Mouse (Mus musculus) neural tube, embryonic 15.5 days (tissue): Measurements from ENCODE around the gene Ino80. TPM values are rescaled to one million over a fixed set of nuclear protein-coding genes. Genes with fewer than 3 reads are reported as not detected.

Experiments used
- ATAC-seq: fragments of 200-750 bp; cut with Nextera tagmentation; 2 replicates; pipeline ENCODE4 v1.8.0; 2017; ENCODE audit warnings: mild to moderate bottlenecking, moderate TSS enrichment, moderate library complexity; ENCODE audit not compliant: low FRiP score
- H3K27ac ChIP-seq: fragments of 300-500 bp; sonication (generic); replicated peaks from 2 replicates; pipeline ENCODE4 v1.5.1; 2015; ENCODE audit warnings: mild to moderate bottlenecking, inconsistent platforms
- H3K27me3 ChIP-seq: fragments of 300-500 bp; sonication (generic); replicated peaks from 2 replicates; pipeline ENCODE4 v1.6.1; 2015; ENCODE audit warnings: inconsistent platforms
- H3K36me3 ChIP-seq: fragments of 300-500 bp; sonication (generic); 2 replicates; pipeline ENCODE4 v1.6.1; 2015; ENCODE audit warnings: inconsistent platforms
- H3K4me1 ChIP-seq: fragments of 300-500 bp; sonication (generic); 2 replicates; pipeline ENCODE4 v1.6.1; 2015; ENCODE audit warnings: inconsistent platforms
- H3K4me2 ChIP-seq: fragments of 300-500 bp; sonication (generic); 2 replicates; pipeline ENCODE4 v1.6.1; 2015; ENCODE audit warnings: inconsistent platforms, mild to moderate bottlenecking, moderate library complexity
- H3K4me3 ChIP-seq: fragments of 300-500 bp; sonication (generic); replicated peaks from 2 replicates; pipeline ENCODE4 v1.5.1; 2015; ENCODE audit warnings: mild to moderate bottlenecking, inconsistent platforms
- H3K9ac ChIP-seq: fragments of 300-500 bp; sonication (generic); replicated peaks from 2 replicates; pipeline ENCODE4 v1.6.1; 2015; ENCODE audit warnings: mild to moderate bottlenecking, inconsistent platforms
- H3K9me3 ChIP-seq: fragments of 300-500 bp; sonication (generic); replicated peaks from 2 replicates; pipeline ENCODE4 v1.6.1; 2016; ENCODE audit warnings: inconsistent platforms
- WGBS: fragments of 180-500 bp; shearing (Covaris S2); methylation state at CpG from one replicate; pipeline ENCODE4 v1.1.7; 2015; ENCODE audit warnings: mixed read lengths; 5-methylcytosine and 5-hydroxymethylcytosine counted together
- polyA plus RNA-seq: library from polyadenylated mRNA; unstranded; fragments of >200 nt; fragmentation: Nextera tagmentation; extraction: Ambion mirVana; gene quantifications from 2 replicates; pipeline ENCODE4 v1.2.1, GENCODE M21; 2015

Ino80 gene
- polyA plus RNA-seq, 1 experiment from 2014 or later = 3.1 TPM

DNA sequence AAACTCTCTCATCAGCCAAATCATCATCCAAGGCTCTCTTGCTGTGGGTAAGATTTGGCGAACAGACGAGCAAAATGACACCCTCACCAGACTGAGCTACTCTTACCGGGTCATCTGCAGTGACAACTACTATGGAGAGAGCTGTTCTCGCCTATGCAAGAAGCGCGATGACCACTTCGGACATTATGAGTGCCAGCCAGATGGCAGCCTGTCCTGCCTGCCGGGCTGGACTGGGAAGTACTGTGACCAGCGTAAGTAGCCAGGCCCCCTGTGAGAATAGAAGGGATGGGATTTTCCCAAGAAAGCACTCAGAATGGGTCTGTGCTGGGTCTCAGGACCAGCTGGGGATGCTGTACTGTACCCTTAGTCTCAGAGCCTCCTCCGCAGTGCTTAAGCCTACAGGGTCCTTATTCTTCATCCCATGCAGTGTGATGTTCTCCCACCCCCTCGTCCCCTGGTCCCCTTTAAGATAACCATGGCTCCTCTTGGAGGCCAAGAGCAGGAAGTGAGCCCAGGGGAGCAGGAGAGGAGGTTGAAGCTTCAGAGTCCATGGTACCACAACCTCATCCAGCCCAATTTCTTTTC is 149.5 kb downstream of the Ino80 start:
- WGBS = 11% methylated on average over 11 of the region's 11 CpGs
- H3K4me3 ChIP-seq = peak overlapping the region; percentile 50
- H3K9ac ChIP-seq = peak overlapping the region; percentile 17; the same call in 1 of the 2 replicates
- H3K4me1 ChIP-seq = peaks cover 56% of the 10 kb centered on the region
- H3K9me3 ChIP-seq = no peaks in the 10 kb centered on the region
- peak overlapping the region; percentile 98 for H3K4me2 ChIP-seq
- no peaks in the 10 kb centered on the region for H3K36me3 ChIP-seq
- no peak overlapping the region for H3K27ac ChIP-seq
- no peak for ATAC-seq
- H3K27me3 ChIP-seq = peaks cover 92% of the 10 kb centered on the region

DNA sequence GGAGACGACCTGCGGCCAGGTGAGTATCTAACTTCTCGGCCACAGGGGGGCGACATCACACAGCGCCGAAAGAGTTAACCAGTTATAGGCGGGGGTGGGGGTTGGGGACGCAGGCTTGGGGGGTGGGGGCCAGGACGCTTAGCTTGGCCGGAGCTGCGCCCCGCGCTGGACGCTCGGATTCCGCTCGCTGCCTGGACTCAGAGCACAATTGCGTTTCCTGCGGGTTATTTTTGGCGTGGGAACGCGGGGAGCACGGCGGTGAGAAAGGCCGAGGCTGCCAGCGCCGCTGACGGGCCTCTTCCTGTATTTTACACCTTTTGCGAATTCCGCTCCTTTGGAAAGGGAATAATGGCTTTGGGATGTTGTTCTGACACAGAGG is 150.4 kb downstream of the Ino80 start:
- Histone ChIP-seq H3K9me3 (no peaks in the 10 kb centered on the region), H3K27me3 (peaks cover 93% of the 10 kb centered on the region), H3K4me1 (peaks cover 66% of the 10 kb centered on the region)

DNA sequence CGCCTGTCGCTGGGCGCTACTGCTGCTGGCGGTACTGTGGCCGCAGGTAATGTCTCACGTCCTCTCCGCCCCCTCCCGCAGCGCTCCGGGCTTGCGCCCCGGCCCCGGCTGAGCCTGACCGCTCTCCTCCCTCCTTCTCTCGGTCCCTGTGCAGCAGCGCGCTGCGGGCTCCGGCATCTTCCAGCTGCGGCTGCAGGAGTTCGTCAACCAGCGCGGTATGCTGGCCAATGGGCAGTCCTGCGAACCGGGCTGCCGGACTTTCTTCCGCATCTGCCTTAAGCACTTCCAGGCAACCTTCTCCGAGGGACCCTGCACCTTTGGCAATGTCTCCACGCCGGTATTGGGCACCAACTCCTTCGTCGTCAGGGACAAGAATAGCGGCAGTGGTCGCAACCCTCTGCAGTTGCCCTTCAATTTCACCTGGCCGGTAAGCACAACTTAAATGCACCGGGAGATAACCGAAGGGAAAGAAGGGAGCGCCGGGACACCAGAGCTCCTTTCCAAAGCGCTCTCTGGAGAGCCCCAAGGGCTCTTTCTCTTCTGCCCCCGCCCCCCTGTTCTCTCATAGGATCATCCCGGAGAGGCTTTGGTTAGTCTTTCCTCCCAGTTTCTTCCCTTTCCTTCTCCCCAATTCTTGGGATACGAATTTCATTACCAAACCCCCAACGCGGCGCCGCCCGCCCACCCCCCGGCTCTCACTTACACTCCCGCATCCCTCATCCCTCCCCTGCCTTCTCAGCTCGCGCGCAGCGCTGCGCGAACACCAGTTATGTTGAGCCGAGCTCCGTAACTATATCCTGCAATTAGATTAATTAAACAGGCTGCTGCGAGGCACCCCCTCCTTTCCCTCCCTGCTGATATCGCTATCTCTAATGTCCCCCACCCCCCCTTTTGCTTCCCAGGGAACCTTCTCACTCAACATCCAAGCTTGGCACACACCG is 151.1 kb downstream of the Ino80 start:
- peaks cover 72% of the 10 kb centered on the region for H3K4me1 ChIP-seq
- under 1% methylated on average over 61 of the region's 61 CpGs for WGBS
- peak overlapping the region; percentile 98 for H3K4me2 ChIP-seq
- no peaks in the 10 kb centered on the region for H3K9me3 ChIP-seq
- no peaks in the 10 kb centered on the region for H3K36me3 ChIP-seq
- no peak overlapping the region for H3K27ac ChIP-seq
- 0 out of 2 replicates have a peak, but pooled peaks have one; percentile 51 for ATAC-seq
- peaks cover 93% of the 10 kb centered on the region for H3K27me3 ChIP-seq
- H3K4me3 ChIP-seq = peak overlapping the region; percentile 50
- peak overlapping the region; percentile 59 for H3K9ac ChIP-seq

More for the DNA sequence above, 150.4 kb downstream of the Ino80 start:
- WGBS = under 1% methylated on average over 30 of the region's 30 CpGs
- no peaks in the 10 kb centered on the region for H3K36me3 ChIP-seq
- H3K27ac ChIP-seq = no peak overlapping the region
- H3K9ac ChIP-seq = peak overlapping the region; percentile 59
- peak overlapping the region; percentile 98 for H3K4me2 ChIP-seq
- ATAC-seq = no peak
- peak overlapping the region; percentile 50 for H3K4me3 ChIP-seq

DNA sequence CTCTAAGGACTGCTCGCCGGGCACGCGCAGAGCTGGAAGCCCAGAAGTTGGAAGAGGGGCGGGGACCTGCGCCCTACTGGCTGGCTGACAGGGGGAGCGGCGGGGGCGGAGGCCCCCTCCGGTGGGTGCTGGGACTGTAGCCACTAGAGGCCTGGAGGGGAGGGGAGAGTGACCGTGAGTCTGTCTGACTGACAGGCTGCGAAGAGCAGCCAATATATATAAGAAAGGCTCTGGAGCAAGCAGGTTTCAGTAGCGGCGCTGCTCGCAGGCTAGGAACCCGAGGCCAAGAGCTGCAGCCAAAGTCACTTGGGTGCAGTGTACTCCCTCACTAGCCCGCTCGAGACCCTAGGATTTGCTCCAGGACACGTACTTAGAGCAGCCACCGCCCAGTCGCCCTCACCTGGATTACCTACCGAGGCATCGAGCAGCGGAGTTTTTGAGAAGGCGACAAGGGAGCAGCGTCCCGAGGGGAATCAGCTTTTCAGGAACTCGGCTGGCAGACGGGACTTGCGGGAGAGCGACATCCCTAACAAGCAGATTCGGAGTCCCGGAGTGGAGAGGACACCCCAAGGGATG is 151.8 kb downstream of the Ino80 start, which contains the start of gene Dll4:
TSS of gene Dll4 (plus strand) at position 217 of the 576 bp plus-strand sequence.
- Histone ChIP-seq H3K27me3 (peaks cover 93% of the 10 kb centered on the region), H3K36me3 (no peaks in the 10 kb centered on the region), H3K4me1 (peaks cover 76% of the 10 kb centered on the region), H3K9ac (peak within 1 kb of the TSS; percentile 59), H3K9me3 (no peaks in the 10 kb centered on the region), H3K4me2 (peak within 1 kb of the TSS; percentile 98), H3K4me3 (peak within 1 kb of the TSS; percentile 50), H3K27ac (no peak within 1 kb of the TSS)
- under 1% methylated on average over 32 of the region's 33 CpGs for WGBS
- ATAC-seq = 0 out of 2 replicates have a peak, but pooled peaks have one; percentile 15

DNA sequence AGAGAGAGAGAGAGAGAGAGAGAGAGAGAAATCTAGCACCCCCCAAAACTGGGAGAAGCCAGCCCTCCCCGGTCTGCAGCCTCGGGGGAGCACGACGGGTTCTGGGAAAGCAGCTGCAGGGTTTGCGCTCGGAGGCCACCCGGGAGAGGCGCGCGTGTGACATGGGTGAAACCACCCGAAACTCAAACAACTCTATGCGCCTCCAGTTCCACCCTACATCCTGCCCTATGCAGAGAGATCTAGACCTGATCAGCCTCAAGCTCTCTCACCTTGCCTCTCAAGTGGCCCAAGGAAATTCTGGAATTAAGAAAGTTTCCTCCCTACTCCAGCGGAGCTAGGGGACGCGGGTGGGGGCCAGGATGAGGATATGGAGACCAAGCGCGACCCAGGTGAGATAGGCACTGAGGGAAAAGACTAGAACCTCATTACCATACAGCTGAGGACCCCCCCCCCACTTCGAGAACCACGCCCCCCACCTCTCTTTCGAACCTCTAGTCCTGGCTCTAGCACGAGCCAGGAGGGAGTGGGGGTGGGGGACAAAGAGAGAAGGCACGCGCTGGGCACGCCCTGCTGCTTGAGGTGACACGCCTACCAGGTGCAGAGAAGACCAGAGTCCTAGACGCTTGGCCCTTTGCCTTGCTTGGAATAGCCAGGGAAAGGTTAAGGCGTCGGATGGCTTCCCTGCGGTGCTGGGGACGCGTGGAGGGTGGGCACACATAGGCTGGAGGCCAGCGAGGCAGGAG is 152.7 kb downstream of the Ino80 start:
- under 1% methylated on average over 32 of the region's 32 CpGs for WGBS
- ATAC-seq = no peak
- H3K4me1 ChIP-seq = peaks cover 76% of the 10 kb centered on the region

DNA sequence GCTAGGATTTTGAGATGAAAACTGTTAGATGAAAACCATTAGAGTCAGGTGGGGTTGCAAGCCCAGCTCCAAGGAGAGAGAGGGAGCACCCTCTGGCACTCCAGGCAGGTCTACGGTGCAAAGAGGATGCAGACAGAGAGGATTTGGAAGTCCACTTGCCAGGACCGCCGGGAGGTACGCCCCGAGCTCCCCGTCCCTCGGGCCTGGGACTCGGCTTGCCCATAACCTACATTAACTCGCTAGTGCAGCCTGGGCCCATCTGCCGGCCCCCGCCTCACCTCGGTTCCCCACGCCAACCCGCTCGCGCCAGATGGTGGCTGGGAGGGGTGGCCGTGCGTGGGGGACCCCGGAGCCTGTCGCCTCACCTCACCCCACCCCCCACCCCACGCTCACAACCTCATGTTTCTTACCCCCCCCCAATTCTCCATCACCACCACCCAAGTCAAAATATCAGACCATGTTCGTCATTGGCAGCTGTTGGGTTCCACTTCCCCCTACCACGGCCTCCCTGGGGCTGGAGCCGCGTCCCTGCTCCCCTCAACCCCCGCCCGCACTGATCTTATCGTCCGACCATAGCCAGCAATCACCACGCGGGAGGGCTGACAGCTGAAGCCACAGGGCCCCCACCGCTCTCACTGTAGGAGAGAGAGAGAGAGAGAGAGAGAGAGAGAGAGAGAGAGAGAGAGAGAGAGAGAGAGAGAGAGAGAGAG is 153.5 kb downstream of the Ino80 start:
- ATAC-seq = no peak
- peaks cover 71% of the 10 kb centered on the region for H3K4me1 ChIP-seq
- no peaks in the 10 kb centered on the region for H3K9me3 ChIP-seq
- H3K27ac ChIP-seq = no peak overlapping the region
- peak overlapping the region; percentile 9; the same call in 1 of the 2 replicates for H3K4me3 ChIP-seq
- H3K9ac ChIP-seq = no peak overlapping the region
- H3K27me3 ChIP-seq = peaks cover 91% of the 10 kb centered on the region
- peak overlapping the region; percentile 98 for H3K4me2 ChIP-seq
- H3K36me3 ChIP-seq = no peaks in the 10 kb centered on the region
- 2% methylated on average over 32 of the region's 32 CpGs for WGBS

More for the DNA sequence above, 152.7 kb downstream of the Ino80 start:
- Histone ChIP-seq H3K9ac (no peak overlapping the region), H3K36me3 (no peaks in the 10 kb centered on the region), H3K27me3 (peaks cover 91% of the 10 kb centered on the region), H3K9me3 (no peaks in the 10 kb centered on the region), H3K4me3 (peak overlapping the region; percentile 50), H3K4me2 (peak overlapping the region; percentile 98), H3K27ac (no peak overlapping the region)

Other genes with a start within 250 kb of the Ino80 start
- gene Ppp1r14d, start 247.8 kb downstream of the Ino80 start, polyA plus RNA-seq = 0.40 TPM in 1 of 2 replicates, not detected in the other
- 0.49 and 11.0 TPM in 2 replicates for gene Spint1, start 240.3 kb downstream of the Ino80 start, polyA plus RNA-seq
- 39.5 and 46.6 TPM in 2 replicates for gene Rhov, start 206.4 kb downstream of the Ino80 start, polyA plus RNA-seq
- gene Vps18, start 188.9 kb downstream of the Ino80 start, polyA plus RNA-seq = 23.7 and 23.8 TPM in 2 replicates
- gene Dll4, start 151.9 kb downstream of the Ino80 start, polyA plus RNA-seq = 3.9 and 10.4 TPM in 2 replicates
- 11.3 and 12.1 TPM in 2 replicates for gene Chac1, start 126.5 kb downstream of the Ino80 start, polyA plus RNA-seq
- 0.59 and 1.3 TPM in 2 replicates for gene Exd1, start 69.9 kb upstream of the Ino80 start, polyA plus RNA-seq
- gene Chp1, start 70.0 kb upstream of the Ino80 start, polyA plus RNA-seq = 52.0 and 54.3 TPM in 2 replicates
- gene Nusap1, start 140.6 kb upstream of the Ino80 start, polyA plus RNA-seq = 8.3 and 22.5 TPM in 2 replicates
- gene Oip5, start 140.8 kb upstream of the Ino80 start, polyA plus RNA-seq = 4.6 and 9.2 TPM in 2 replicates
- 43.9 and 47.8 TPM in 2 replicates for gene Ndufaf1, start 185.1 kb upstream of the Ino80 start, polyA plus RNA-seq
- gene Rtf1, start 197.4 kb upstream of the Ino80 start, polyA plus RNA-seq = 53.1 and 58.5 TPM in 2 replicates